Mouse (Mus musculus) spleen, adult 12 weeks (tissue): ENCODE data around the gene Nrl.

Experiments
- DNase-seq: peaks from one replicate; pipeline ENCODE4 v3.0.0; 2022; ENCODE audit warnings: low spot score

Nrl gene

DNA sequence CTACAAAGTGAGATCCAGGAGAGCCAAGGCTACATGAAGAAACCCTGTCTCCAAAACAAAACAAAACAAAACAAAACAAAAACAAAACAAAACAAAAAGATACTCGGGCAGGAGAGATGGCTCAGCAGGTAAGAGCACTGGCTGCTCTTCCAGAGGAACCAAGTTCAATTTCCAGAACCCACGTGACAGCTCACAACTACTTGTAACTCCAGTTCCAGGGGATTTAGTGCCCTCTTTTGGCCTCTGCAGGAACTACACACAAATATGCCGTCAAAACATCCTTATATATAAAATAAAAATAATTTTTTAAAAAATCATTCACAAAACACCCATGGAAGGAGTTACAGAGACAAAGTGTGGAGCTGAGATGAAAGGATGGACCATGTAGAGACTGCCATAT lies 3.2 kb upstream of the Nrl start:
- peak; percentile 39 for DNase-seq

DNA sequence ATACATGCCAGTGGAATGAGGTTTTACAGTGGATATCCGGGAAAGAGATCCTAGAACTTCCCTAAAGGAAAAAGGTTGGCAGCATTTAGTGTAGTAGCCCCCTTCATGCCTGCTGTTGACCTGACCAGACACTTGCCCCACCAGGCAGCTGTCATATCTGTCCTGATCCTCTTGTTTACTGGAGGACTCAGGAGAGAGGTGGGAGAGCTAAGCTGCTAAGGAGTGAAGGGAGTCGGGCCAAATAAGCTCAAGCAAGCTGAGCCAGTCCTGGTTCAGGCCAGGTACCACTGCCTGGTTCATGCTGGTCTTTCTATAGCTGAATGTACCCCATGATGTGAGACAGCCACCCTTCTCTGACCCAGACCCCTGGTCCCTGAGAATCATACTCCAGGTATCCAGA lies 1.9 kb upstream of the Nrl start:
- DNase-seq = no peak

DNA sequence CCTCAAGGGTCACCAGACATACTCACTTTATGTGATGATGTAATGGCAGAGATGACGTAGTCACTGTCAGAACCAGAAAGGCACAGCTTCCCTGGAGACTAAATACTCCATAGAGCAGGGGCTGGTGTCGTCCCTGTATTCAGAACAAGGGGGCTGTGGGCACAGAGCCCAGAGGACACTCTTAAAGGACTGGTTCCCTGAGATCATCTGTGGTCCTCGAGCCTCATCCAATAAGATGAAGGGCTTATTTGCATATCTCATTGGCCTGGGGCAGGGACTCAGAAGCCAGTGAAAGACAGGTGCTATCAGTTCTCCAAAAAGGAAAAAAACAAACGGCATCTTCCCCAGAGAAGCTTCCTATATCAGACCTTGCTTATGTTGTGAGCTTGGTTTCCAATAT lies 719 bp downstream of the Nrl start:
- no peak for DNase-seq

DNA sequence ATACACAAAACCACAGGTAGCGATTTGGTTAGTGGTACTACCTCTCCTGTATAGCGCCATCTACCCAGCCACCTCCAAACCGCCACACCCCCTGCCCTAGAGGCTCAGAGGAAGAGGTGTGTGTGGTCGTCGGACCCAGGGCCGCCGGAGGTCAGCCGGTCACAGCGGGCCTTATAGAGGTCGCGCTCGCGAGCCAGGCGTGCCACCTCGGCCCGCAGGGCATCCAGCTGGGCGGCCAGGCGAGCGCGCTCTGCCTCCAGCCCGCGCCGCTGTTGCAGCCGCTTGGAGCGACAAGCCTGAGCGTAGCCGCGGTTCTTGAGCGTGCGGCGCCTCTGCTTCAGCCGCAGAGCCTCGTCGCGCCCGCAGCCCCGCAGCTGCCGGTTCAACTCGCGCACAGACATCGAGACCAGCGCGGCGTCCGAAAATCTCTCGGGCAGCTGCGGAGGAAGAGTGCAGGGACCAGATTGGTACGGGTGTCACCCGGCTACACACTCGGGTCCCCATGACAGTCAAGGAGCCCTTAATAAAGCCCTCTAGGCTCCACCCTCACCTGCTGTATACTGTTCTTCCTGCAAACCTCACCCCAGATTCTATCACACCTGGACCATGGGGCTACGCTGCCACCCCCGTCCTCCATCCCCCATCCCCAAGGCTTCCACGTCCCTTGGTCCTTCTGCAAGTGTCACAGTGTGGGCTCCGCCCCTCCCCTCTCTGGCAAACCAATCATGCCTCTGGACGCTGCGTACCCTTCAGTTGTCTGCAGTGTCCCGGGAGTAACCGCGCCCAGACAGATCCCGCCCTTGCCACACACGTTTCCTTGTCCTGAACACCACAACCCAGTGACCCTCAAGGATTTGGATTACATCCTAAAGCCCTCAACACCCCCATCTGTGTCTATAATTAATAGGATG lies 4.1 kb downstream of the Nrl start:
- no peak for DNase-seq

DNA sequence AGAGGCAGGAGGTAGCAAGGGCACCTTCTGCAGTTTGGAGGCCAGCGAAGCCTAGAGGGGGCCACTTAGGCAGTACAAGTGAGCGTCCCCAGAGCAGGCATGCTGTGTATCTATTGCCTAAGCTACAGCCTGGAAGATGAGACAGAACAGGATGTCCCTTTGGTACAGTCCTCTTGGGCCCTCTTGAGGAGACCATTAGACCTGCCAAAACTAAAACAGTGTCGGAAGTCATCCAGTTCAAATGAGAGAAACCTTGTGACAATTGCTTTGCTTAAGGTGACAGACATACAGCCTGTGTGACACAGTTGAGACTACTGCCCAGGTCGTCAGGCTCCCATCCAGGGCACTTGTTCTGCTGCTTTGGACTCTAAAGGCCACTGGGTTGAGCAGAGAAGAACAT lies 5.2 kb downstream of the Nrl start:
- DNase-seq = no peak

DNA sequence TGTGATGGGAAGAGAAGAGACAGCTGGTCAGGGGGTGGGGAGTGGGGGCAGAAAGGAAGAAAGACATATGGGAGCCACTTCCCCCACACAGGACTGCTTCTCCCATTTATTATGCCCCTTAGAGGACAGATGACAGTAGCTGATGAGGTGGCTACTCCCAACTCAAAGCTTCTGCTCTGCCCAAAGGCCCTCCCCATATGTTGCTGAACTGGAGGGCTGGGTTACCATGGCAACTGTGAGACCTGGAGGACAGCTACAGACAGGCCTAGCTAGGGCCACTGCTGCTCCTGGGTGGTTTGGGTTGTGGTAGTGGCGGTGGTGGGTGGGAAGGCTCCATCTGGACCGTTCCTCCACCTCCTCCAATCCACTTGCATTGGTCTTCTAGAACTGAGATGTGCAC lies 5.9 kb downstream of the Nrl start:
- no peak for DNase-seq

DNA sequence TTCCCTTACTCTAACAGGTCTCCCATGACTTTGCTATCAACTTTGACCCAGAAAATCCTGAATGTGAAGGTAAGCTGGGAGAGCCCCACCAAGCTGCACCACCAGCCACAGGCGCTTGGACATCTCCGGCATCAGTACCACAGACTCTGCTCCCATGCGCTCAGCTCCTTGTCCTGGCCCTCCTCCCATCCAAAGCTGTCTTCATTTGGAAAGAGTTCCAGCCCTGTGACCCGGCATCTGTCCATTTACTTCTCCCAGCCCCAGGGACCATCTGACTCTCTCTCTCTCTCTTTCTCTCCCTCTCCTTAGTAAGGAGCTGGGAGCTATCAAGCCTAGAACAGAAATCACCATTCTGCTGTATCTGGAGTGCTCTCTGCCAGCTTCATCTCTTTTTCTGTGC lies 8.9 kb downstream of the Nrl start:
- DNase-seq = no peak

DNA sequence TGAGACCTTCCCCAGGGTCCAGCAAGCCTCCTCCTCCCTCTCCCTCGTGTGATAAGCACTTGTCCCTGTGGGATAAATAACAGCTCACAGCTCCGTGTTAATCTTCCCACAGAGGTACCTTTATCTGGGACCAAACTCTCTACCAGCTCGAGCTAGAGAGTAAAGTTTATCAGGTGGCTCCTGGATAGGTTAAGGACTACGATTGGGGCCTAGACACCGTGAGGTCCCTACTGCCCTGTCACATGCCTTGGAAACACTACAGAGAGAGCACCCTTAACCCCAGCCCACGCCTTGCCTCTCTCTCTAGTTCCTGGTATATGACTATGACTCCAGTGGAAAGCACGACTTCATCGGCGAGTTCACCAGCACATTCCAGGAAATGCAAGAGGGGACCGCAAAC lies 10.9 kb downstream of the Nrl start:
- DNase-seq = no peak

DNA sequence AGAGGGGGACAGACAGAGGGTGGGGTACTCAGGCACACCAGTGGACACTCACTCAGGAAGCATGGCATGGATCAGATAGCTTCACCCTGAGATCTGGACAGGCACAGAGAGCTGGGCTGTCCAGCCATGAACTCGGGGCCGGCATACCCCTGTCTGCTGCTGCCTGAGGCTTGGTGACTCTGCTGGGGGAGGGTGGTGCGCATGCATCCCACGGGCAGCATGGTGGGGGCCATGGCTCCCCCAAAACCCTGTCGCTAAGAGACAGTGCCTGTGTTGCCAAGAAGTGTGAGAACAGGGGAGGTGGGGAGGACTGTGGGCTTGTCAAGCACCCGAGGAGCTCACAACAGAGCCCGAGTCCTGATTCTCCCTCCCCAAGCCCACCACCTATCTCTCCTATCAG lies 13.7 kb downstream of the Nrl start:
- DNase-seq = no peak

DNA sequence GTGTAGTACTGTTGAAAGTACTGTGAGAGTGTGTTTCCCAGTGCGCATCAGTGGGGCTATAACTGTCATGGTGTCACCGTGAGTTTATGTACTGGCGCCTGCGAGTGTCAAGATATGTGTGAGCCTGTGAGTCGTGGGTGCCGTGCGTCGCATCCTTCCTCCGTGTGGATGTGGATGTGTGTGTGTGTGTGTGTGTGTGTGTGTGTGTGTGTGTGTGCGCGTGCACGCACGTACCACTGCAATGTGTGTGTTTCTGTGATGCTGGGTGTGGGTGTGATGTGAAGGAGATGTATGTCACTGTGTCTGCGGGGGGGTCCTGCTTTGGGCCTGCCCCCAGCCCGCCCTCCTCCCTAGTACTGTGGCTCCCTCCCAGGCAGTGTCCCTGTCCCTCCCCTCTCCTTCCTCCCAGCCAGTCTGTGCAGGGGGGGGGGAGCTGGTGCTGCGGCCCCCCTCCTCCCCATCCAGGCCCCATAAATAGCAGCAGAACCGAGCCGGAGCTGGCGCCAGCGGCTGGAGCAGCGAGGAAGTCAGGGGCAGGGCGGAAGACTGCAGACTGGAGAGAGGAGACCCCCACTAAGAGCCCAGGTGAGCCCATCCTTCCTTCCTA lies 14.6 kb downstream of the Nrl start, which contains the start of gene Cpne6:
Gene Cpne6, plus strand, starts transcription at position 321 of the 607 bp plus-strand sequence.
- DNase-seq = no peak

DNA sequence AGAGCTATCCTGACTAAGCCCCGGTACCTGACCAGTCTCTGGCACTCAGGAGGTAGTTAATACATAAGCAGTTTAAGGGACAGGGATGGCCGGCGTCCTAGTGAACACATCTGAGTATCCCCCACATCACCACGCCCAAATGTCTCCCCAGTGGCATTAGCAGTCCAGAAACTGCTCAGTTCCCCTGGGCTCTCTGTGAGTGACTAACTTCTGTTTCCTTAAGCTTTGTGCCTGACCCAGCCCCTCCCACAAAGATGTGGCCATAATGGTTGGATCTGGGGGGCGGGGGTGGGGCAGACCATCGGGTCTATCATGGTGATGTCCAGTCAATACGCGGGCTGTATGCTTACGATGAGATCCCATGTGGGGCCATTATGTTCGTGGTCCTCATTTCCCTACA lies 15.2 kb downstream of the Nrl start:
- no peak for DNase-seq

DNA sequence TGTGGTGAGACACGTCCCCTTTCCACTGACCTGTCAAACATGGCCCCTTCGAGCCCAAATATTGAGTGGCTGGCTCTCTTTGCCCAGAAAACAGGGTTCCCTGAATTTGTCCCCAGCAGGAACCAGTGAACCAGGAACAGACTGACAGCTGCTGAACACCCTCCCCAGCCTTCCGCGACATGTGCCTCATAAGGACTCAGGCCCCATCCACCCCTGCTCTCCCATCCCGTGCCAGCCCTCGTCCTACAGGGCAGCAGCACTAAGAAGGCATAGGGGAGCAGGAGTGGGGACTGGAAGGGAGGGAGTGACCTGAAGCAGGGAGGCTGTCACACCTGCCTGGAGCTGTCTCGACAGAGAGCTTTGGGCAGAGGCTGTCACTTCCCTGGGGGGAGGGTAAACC lies 17.0 kb downstream of the Nrl start:
- DNase-seq = no peak

DNA sequence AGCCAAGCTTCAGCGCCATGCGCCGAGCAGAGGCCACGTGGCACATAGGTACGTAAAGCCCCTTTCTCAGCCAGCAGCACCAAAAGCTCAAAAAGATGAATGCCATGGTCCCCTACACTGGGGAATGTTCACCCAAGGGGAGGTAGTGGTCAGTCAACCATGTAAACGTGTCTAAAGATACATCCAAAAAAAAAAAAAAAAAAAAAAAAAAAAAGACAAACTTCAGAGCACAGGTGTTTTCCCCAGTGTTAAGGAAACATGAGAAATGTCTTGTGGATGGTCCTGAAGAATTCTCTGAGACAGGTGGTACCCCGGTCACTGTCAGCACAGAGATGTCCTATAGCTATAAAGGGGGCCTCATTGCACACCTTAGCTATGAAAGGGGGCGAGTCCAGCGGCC lies 19.2 kb downstream of the Nrl start:
- DNase-seq = no peak

DNA sequence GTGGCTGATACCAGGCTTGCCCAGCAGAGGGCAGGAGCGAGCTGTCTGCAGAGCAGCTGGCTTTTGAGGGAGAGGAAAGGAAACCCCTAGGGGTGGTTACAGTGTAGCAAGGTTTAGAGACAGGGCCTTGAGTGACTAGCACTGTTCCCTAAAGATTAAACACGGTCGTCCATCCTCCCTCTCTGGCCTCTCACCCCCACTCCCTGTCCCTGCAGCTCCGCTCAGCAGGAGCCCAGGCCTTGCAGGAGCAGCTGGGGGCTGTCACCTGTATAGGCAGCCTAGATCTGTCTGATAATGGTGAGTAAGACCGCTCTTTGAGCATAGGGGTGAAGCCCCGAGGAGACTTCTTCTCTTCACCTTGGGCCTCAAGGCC lies 27.3 kb downstream of the Nrl start:
- DNase-seq = peak; percentile 75

DNA sequence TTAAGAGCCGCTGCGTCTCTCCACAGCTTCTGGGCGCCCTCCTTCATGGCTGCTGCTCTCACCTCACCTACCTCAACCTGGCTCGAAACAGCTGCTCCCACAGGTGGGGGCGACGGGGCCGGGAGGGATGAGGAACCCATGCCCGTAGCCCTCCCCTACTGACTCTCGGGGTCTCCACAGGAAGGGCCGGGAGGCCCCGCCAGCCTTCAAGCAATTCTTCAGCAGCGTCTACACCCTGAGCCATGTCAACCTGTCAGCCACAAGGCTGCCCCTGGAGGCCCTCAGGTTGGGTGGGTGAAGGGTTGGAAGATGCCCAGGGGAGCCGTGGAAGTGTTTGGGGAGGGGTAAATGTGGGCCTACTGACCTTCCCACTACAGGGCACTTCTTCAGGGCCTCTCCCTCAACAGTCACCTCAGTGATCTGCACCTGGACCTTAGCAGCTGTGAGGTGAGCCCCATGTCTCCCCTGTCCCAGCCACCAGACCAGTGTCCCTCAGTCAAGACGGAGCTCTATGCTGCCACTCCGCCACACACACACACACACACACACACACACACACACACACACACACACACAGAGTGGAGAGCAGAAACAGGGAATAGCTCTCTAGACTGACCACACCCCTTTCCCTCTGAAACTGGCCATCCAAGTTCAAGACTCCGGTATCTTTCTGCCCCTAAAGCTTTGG lies 27.9 kb downstream of the Nrl start:
- DNase-seq = no peak

DNA sequence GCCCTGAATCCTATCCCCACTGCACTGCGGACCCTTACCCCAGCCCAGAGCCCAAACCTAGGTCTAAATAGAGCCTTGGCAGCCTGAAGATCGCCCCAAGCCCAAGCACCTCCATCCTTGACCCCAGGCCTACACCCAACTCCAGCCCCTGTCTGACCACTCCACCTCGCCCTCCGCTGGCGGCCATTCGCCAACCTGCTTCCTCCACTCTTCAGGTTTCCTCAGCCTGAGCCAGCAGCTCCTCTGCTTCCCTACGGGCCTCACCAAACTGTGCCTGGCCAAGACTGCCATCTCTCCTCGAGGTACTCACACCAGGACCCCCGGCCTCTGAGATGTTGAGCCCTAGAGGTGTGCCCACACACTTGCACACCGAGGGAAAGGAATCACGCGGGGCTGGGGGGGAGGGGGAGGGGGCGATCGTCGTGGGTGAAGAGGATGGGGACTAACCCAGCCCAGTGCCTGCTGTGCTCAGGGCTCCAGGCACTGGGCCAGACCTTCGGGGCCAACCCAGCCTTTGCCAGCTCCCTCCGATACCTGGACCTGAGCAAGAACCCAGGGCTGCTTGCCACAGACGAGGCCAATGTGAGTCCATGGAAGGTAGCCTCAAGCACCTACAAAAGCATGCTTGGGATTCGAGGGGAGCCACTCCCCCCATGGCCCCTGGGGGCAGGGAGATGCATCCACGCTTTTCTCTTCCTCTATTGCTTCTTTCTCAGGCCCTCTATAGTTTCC lies 29.1 kb downstream of the Nrl start:
- no peak for DNase-seq

DNA sequence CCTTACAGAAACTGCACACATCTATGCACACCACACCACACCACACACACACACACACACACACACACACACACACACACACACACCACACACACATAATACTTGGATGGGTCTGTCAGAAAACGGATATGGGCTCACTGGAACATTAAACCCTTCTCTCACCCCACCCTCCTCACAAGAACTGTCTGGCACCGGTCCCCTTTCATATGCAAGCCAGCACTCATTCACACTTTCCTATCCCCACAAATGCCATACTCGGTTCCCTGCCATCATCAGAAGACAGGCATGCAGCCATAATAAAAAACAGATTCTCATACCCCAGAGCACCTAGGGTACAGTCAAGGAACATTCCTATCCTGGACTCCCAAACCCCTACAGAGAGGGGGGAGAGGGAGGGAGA lies 32.7 kb downstream of the Nrl start:
- DNase-seq = no peak

DNA sequence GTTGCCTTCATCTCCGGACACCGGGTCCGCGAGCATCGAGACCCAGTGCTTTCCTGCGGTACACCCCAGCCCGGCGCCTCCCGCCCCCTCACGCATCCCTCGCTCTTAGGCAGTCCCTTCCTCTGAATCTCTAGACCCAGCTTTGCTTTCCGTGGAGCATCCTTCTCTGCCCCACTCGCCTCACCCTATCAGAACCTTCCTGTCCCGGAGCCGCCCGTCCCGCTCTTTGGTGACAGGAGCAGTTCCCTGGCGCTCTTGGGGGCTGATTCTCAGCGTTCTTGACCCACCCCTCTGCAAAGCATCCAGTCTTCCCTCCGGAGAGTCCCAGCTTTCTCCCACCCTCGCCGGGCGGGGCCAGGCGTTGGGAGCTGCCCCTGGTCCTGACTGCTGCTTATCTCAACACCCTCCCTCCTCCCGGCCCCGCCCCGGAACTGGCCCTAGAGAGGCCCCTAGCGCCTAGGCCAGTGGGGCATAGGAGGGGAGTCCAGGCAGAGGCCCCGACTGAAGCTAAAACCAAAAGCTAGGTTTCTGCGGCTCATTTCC lies 33.4 kb downstream of the Nrl start:
- DNase-seq = peak; percentile 49

DNA sequence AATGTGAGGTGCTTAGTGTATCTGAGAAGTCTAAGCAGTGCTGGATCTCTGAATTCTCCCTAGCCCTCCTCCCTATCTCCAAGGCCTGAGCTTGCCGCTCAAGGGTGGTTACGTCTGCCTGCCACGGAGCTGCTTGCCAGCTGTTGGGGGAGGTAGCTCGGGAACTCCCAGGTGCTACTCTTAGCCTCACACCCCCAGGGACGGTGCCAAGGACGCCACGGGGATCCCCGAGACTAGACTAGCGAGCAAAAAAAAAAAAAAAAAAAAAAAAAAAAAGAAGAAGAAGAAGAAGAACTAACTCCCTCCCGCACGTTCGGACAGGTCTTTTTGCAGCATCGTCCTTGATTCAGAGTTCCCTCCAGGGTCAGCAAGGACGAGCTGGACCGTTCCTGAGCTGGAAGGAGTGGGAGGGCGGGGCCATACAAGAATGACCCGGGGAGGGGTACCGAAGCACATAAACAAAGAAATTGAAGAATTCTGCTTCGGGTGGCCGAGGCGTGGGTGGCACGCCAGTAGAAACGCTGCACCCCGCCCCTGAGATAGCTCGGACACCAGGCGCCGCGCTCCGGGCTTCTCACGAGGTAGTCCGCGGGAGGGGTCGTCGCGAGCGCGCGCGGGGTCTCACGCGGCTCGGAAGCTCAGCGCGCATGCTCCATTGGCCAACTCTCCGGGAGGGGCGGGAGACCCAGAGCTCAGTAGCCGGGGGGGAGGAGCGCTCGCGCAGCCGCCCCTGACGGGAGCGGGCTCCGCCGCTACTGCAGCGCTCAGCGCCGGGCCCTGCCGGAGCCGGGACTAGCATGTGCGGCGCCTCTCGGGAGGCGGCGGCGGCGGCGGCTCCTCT lies 34.2 kb downstream of the Nrl start, which contains the start of gene Carmil3:
Gene Carmil3, plus strand, starts transcription at position 291 of the 841 bp plus-strand sequence.
- peak; percentile 31 for DNase-seq

DNA sequence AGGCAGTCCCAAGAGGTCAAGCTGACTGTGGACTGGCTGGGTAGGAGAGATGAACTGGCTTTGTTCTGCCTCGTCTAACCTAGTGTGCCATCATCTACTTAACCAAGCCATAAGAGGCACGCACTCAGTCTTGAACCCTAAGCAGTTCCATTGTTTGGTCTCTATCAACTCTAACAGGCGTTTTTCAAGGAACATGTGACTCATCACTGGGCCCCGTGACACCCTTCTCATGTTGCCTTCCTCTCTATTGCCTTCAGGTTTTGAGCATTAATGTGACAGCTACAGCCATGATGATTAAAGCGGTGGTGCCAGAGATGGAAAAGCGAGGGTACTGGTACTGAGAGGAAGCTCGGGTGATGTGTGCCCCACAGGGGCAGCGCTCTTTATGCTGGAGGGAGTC lies 37.9 kb downstream of the Nrl start:
- no peak for DNase-seq

DNA sequence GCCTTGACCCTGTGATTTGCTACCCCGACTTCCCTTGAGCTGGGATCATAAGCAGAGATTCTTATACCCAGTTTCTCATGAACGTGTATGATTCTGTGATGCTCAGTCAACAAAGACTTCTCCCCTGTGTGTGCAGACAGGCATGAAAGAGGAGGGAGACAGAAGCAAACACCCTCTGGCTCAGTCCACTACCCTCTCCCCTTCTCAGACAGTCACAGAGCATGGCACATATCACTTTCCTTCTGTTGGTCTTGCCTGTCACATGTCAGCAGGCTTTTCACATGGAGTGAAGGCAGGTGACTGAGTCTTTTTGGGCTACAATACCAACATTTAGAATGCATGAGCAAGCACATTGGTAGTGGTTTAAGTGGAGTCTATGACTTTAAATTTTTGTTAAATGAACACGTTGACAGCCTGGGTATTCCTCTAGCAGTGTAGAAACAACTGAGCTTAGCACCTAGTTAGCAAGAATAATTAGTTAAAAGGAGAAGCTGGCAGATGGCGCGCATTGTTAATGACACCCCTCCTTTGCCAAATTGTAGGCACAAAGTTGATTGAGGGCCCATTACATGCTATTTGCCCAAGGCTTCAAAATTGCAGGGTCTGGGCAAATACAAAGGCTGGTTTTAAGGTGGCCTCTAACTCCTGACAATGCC lies 40.2 kb downstream of the Nrl start:
- DNase-seq = no peak
